Mouse (Mus musculus) layer of hippocampus, adult 18-20 months (tissue): ENCODE measurements around the gene Uts2b. TPM values are rescaled to one million over a fixed set of nuclear protein-coding genes. Genes with fewer than 3 reads are reported as not detected.
"Not testable (repeated sequence)": the region's sequence is repeated elsewhere in the genome, so short reads cannot be mapped to it uniquely, and the experiment has no call there.

Experiments used
- DNase-seq, 2 experiments: peaks; one replicate each; pipeline ENCODE4 v3.0.0; 2022; ENCODE audit warnings: low spot score in 2 of 2
- total RNA-seq, 2 experiments: library from RNA; stranded (reverse); gene quantifications; 2 replicates each; pipeline ENCODE4 v1.2.3; 2021

The Uts2b gene
- total RNA-seq, 2 experiments from 2014 or later: not detected

DNA sequence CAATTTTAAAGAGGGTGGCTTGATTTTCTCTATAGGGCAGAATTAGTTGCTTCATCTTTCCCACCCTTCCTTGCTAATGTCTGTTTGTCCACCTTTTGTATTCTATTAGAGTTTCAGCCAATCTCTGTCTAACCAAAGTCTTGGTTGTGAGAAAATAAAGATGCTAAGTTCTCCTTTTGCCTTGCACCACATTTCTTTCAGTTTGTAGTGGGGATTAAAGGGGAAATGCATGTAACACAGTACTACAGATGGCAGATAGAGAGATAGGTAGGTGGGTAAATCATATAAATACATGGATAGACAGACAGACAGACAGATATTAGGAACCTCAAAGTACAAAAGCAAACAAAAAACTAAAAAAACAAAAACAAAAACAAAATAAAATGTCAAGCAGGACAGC is 6.5 kb upstream of the Uts2b start:
- no peak for DNase-seq

DNA sequence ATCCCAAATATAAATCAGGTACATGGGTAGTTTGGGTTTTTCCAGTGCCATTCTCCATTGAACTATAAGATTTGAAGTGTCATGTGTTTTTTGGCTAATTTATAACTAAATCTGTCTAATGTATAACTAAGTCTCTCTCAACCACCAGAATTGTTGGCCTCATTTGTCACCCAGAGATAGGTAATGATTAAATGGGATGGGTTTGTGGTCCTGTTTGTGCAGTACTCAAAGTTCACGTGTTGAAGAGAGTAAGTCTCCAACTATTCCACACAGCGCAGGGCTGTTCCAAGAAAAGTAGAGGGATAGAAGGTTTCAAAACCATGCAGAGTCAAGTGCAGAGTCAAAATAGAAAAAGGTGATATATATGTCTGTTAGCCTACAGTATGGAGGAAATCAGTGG is 5.3 kb upstream of the Uts2b start:
- no peak for DNase-seq

- no peak for DNase-seq
These were observed 4.1 kb upstream of the Uts2b start for GRCm38 (mm10) chr16:27374139-27374538.

- no peak for DNase-seq
These were observed 661 bp upstream of the Uts2b start for GRCm38 (mm10) chr16:27370700-27371099.

DNA sequence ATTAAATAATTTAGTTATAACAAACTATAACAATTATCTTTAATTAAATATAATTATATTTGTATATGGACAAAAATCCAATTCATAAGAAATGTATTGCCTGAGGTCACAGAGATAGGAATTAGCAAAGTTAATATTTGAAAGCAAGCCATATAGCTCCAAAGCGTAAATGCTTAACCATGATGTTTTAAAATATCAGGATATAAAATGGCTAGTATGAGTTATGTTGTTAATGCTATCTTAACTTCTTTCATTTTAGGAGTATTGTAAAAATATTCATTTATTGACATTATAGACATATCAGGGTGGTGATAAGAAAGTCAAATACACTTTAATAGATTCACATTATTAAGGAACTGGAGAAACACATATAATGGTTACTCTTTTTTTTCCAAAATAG is 10.0 kb downstream of the Uts2b start:
- no peak for DNase-seq

DNA sequence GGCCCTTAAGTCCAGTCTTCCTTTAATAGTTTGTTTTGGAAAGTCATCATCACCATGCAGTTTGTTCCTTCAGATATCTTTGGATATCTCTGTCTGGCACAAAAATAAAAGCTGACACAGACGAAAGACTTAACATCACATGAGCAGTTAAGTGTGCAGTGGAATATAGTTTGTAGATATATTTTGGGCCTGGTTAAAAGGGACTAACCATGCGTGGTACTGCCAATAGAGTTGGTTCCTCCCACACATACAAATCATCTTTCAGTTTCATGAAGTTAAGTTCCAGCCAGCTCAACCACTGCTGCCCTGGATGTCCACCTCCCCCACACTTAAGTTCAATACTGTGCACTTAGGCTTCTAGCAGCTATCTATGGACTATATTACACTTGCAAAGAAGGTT is 15.6 kb downstream of the Uts2b start:
- no peak for DNase-seq

- DNase-seq: no peak
These were observed 20.0 kb downstream of the Uts2b start for GRCm38 (mm10) chr16:27349878-27350532.

DNA sequence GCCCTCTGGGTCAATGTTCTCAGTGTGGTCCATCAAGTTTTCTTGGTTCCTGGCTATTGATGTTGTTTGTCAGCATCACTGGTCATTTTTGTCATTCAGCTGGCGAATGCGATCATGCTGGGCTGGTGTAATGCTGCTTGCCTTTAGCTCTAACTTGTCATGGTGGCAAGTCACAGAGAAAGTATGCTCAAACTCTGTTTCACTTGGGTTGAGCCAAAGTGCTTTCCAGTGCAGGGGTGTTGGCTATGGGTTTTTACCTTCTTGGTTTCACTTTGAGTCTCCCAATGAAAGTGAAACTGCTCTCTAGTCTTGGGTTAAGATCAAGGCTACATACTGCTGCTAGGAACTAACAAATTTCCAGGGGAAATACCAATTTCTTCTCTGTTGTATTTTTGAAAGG is 20.8 kb downstream of the Uts2b start:
- DNase-seq: no peak

DNA sequence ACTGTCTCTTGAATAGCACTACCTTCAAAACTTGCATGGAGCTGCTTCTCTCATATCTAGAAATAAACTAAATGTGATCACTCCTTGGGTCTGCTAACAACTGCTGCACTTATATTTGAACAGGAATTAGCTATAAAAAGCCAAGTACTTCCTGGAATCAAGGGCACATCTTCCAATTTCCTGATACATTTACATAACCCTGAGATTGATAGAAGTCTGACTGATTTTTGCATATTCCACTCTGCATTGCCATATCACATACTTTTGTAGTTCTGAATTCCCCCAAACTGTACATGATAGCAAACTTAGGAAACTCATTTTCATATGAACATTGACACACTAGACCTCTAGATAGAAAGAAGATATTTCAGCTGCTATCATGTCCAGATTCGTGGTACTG is 21.7 kb downstream of the Uts2b start:
- no peak for DNase-seq

DNA sequence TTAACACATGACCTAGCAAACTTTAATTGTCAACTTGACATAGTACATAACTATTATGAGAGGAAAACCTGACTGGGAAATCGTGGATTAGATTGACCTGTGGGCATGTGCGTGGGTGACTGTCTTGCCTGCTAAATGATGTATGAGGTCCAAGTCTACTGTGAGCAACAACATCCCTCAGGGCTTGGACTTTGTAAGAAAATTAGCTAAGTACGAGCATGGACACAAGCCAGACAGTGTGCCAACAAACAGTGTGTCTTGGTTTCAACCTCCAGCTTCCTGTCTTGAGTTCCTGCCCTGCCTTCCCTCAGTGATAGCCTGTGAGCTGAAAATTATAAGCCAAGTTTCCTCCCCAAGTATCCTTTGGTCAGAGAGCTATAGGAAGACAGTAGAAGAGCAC is 22.5 kb downstream of the Uts2b start:
- DNase-seq: no peak

GRCm38 (mm10) chr16:27326463-27326862 is 43.6 kb downstream of the Uts2b start:
- DNase-seq: no peak

DNA sequence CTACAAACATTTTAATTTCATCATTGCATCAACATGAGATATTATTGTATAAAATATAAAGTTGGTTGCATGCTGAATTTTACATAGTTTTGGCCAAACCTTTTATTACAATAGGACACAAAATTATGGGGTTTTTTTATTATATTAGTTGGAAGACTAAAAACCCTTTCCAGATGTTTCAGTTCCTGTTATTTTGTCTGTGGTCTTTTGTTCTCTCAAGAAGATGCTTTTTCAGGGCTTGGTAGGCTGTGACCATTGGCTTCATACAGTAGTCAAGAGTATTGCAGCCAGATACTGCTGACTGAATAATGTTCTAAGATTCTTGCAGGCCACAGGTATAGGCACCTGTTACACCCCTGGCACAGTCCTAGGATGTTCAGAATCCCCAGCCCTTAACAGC is 48.0 kb downstream of the Uts2b start:
- DNase-seq: no peak

DNA sequence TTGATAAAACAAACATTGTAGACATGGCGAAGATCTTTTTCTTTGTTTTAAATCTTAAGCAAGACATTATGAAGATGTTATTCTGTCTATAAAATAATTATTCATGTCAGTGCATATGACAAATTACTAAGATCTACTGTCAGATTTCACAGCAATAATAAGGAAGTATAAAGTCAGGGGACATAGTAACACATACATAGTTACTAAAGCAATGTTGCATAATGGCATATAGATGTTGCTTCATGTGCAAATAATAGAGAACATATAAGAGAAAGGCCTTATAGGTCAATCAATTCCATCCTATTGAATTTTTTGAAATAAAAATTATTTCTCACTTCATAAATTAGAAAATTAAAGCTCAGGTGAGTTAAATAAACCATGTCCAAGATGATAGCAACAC is 50.9 kb downstream of the Uts2b start:
- DNase-seq: no peak

DNA sequence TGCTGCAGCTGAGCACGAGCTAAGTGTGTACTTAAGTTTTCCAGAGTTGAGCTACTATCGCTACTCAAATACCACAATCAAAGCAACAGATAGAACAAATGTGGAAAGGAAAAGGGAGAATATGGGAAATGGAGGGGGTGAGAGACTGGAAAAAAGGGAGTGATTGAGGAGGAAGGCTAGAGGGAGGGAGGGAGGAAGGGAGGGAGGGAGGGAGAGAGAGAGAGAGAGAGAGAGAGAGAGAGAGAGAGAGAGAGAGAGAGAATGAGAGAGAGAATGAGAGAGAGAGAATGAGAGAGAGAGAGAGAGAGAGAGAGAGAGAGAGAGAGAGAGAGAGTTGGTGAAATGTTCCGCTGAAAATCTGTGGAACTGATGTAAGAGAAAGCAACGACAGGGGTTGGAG is 62.9 kb downstream of the Uts2b start, which contains the start of gene Ostn:
Gene Ostn, plus strand, starts transcription at position 301 of the 400 bp plus-strand sequence.
- not testable (repeated sequence) for DNase-seq

Other genes starting within 250 kb of the Uts2b start
- not detected for gene Ostn, start 62.8 kb downstream of the Uts2b start, total RNA-seq
- 10 to 100 TPM; 45.8 to 55.3 TPM for gene Ccdc50, start 18.6 kb upstream of the Uts2b start, total RNA-seq